Mouse (Mus musculus): ENCODE data around the gene Gm20431. TPM values are rescaled to one million over a fixed set of nuclear protein-coding genes. Genes with fewer than 3 reads are reported as not detected.
"Not testable (repeated sequence)": the region's sequence is repeated elsewhere in the genome, so short reads cannot be mapped to it uniquely, and the experiment has no call there.

The Gm20431 gene
- total RNA-seq, 2 experiments from 2014 or later, result 36.8 to 45.2 TPM

DNA sequence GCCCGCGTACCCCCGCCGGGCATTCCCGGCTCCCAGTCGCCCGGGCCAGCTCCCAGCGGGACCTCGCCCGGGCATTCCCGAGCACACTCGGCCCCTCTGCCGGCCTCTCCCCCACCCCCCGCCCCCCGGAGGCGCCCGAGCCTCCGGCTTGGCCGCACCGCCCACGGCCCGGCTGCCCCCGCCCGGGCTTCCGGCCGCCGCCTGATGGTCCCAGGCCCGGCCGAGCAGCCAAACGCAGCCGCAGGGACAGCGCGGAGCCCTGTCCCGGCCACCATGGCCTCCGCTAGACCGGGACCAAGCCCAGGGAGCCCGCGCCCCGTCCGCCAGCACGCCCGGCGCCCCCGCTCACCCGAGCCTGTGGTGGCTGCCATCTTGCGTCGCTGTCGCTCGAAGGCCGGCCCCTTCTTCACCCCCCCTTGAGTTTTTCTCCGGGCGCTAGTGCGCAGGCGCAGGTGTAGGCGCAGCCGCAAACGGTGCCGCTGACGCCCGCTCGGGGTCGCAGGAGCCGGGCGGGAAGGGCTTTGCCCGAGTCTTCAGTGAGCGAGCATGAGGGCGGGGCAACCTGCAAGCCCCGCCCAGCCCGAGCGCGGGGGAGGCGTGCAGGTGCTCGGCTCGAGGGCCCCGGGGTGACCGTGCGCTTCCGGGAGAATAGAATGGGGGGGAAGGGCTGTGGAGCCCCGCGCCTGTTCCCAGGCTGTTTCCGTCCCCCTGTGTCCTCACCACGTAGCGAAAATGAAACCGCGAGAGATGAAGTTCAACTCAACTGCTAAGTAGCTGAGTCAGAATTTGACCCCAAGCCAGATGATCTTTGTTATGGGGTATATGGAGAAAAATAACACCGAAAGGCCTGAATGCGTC is 29.5 kb downstream of the Gm20431 start, which contains the start of gene Ube2v1:
Ube2v1 (minus strand) TSS at position 505 of the 858 bp plus-strand sequence.
- peak; percentile 98 to 99 for DNase-seq (ENCODE audit: low spot score in 2 of 2)

- peak; percentile 42 to 62 for DNase-seq (ENCODE audit: low spot score in 2 of 2)
Measured at GRCm38 (mm10) chr2:167631181-167631590, 30.1 kb downstream of the Gm20431 start.

DNA sequence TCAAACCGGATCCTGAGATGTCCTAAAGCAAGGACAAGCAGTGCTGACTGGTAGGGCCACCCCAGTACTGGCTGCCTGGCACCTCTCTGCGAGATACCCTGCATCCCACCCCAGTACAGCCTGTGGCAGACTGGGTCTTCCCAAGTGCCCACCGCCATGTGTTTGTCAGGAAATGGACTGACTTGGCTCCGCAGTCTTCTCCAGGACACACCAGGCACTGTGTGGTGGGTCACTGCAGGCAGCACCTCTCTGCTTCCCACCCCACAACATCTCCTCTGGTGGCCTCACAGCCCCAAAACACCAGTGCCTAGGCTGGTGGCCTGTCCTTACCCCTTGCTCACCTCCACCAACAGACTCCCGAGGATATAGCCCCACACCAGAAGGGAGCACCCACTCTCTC is 30.9 kb downstream of the Gm20431 start:
- DNase-seq (ENCODE audit: low spot score in 2 of 2), result no peak

DNA sequence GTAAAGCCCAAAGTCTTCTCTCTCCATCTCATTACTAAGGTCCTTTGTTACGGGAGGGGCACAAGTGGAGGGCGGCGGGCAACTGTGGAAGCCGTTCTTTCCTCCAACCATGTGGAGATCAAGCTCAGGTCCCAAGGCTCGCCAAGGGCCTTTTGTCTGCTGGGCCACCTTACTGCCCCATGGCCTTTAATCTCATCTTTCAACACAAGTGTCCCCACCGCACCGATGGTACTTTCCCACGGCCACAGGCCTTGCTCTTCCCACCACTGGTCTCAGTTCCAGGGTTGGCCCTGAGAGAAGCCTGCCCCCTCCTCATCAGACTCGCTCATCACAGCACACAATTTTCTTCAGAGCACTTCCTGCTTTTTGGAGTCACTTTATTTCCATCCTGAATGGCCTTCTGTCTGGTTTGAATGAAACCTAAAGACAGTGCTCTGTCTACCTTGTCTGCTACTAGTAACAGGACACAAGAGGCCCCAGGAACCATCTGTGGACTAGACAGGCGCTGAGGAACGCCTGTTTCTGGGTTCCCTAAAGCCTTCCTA is 31.6 kb downstream of the Gm20431 start:
- no peak for DNase-seq (ENCODE audit: low spot score in 2 of 2)

DNA sequence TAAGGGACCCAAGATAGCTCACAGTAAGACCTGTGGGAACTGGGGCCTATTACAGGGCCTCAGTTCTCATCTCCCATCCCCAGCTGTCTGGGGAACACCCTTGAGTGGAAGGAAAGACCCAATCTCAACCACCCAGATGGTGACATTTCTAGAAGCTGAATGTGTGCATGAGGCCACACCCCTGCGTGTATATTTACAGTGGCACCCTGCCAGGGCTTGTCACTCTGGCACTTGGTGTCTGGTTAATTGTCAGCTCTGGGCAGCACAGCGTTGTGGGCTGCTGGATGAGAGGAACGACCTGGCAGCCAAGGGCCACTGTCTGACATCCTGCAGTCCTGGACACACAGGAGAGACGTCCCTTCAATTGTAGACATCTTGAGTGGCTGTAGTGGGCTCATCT is 32.4 kb downstream of the Gm20431 start:
- DNase-seq (ENCODE audit: low spot score in 2 of 2), result no peak

GRCm38 (mm10) chr2:167627019-167627418 is 34.3 kb downstream of the Gm20431 start:
- DNase-seq (ENCODE audit: low spot score in 2 of 2), result no peak

DNA sequence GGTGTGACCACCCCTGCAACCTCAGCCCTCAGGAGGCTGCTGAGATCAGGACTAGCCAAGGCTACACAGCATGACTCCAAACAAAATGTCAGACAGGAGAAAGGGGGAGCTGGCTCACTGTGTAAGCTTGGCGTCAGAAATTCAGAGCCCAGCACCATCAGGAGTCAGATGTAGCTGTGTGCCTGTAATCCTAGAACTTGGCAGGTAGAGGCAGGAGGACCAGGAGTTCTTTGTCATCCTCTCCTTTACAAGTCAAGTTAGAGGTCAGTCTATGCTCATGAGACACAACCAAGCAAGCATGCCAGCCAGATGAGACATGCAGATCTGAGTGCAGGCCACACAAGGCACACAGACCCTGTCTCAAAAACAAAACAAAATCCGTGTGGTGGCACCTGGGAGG is 35.6 kb downstream of the Gm20431 start:
- DNase-seq (ENCODE audit: low spot score in 2 of 2), result no peak

- DNase-seq (ENCODE audit: low spot score in 2 of 2), result no peak
Measured at GRCm38 (mm10) chr2:167624368-167625075, 36.8 kb downstream of the Gm20431 start.

DNA sequence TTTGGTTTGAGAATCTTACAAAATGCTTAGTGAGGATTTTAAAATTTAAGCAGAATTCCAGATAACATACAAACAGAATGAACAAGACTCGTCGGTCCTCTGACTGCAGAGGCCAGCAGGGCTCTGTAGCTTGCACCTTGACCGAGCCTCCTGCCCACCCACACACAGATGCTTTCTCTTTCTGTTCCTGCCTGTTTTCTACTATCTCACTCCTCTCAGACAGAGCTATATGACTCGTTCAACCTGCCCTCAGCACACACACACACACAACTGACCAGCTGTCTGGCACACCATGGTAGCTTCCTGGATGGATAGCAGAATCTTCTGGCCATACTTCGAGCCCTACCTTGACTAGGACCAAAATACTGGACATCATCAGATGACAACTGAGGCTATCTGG is 38.3 kb downstream of the Gm20431 start:
- no peak for DNase-seq (ENCODE audit: low spot score in 2 of 2)

DNA sequence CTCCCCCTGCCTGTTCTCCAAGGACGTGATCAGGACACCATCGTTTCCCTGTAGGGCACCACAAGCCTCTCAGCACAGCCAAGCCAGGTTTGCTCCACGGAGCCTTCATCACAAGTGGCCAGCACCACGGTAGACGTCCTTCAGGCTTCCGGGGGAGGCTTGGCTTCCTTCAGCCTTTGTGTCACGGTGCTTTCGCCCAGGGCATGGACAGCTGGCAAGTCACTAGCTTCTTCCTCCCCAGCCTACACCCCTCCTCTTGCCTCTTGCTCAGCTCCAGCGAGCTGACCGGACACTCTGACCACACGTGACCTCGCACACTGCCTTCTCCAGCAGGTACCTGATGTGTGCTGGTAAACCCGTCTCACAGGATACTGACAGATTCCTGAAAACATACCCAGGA is 38.9 kb downstream of the Gm20431 start:
- DNase-seq (ENCODE audit: low spot score in 2 of 2), result no peak

DNA sequence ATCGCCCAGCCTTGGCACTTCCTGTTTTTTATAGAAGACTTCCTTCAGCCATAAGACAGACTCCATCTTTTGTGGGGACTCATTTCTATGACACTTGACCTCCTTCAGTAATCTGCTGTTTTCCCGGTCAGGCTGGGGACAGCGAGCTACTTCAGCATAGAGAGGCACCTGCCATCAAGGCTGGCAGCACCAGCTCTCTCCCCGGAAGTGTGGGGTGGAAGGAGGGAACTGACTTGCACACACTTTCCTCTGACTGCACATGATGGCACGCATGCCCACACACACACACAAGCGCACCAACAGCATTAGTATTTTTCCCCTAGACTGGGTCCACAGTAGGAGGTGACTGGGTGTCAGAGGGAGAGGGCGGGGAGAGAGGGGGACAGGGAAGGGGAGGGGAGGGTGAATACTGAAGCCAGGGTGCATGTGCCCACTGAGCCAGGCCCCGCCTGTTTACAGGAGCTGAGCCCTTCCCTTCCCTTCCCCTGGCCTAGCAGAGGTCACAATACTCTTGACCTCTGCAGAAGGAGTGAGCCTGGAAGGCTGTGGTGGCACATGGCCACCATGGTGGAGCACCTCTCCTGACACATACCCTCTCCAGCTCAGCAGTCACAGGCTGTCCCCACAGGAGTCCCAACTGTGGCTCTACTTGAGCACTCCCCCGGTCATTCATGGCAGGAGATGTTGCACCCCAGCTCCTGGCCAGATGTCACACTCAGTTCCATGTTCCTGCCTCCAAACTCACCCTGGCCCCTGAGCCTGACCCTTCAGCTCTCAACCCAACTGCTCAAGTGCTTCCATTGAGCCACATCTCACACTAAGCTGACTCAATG is 39.8 kb downstream of the Gm20431 start:
- no peak for DNase-seq (ENCODE audit: low spot score in 2 of 2)

DNA sequence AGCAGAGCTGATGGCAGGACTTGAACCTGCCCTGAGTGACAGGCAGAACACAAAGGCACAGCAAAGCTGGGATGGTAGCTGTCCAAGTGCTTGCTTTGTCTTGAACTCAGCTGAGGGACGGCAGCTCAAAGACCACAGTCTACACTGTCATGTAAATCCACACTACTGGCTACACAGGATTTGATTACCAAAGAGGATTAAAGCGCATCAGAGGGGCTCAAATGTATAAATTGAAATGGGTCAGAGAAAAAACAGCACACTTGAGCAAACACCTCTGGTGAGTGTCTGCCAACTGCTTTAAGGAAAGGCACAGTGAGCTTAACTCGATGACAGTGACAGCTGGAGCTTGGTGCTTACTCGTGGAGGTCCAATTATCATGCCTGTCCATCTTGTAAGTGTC is 43.8 kb downstream of the Gm20431 start:
- DNase-seq (ENCODE audit: low spot score in 2 of 2), result no peak

GRCm38 (mm10) chr2:167617034-167617433 is 44.3 kb downstream of the Gm20431 start:
- DNase-seq (ENCODE audit: low spot score in 2 of 2), result no peak

- DNase-seq (ENCODE audit: low spot score in 2 of 2), result not testable (repeated sequence)
Measured at GRCm38 (mm10) chr2:167613335-167613734, 48.0 kb downstream of the Gm20431 start.

- DNase-seq (ENCODE audit: low spot score in 2 of 2), result no peak
Measured at GRCm38 (mm10) chr2:167612122-167612521, 49.2 kb downstream of the Gm20431 start.

DNA sequence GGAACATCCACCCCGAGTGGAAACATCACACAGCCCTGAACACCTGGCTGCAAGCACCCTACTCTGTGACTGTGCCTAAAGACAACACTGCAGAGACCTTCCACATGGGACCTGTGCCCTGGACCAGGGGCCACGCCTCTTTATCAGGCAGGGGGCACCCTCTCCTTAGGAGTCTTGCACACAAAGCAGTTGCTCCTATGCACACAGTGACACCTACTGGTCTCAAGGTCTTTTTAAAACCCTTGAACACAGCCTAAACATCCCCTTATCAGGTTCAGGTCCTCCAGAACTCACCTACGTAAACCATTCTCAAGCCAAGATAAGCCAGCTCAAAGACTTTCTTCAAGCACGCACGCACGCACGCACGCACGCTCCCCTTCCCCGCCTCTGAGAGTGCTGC is 50.0 kb downstream of the Gm20431 start:
- no peak for DNase-seq (ENCODE audit: low spot score in 2 of 2)

DNA sequence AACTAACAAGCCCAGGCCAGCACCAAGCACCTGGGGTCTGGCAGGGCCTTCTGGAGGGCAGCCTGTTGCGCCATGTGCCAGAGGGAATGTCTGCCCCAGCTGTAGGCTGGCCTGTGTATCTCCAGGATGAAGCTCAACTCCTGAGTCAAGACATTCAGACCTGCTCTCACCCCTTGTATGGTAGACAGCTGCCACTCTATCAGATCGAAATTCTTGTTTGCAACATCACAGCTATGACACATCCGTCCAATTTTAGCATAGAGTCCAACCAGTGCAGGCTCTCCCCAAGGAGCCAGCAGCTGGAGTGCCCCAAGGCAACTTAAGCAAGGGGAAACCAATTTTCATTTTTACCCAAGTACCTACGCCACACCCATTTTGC is 54.6 kb downstream of the Gm20431 start:
- no peak for DNase-seq (ENCODE audit: low spot score in 2 of 2)

DNA sequence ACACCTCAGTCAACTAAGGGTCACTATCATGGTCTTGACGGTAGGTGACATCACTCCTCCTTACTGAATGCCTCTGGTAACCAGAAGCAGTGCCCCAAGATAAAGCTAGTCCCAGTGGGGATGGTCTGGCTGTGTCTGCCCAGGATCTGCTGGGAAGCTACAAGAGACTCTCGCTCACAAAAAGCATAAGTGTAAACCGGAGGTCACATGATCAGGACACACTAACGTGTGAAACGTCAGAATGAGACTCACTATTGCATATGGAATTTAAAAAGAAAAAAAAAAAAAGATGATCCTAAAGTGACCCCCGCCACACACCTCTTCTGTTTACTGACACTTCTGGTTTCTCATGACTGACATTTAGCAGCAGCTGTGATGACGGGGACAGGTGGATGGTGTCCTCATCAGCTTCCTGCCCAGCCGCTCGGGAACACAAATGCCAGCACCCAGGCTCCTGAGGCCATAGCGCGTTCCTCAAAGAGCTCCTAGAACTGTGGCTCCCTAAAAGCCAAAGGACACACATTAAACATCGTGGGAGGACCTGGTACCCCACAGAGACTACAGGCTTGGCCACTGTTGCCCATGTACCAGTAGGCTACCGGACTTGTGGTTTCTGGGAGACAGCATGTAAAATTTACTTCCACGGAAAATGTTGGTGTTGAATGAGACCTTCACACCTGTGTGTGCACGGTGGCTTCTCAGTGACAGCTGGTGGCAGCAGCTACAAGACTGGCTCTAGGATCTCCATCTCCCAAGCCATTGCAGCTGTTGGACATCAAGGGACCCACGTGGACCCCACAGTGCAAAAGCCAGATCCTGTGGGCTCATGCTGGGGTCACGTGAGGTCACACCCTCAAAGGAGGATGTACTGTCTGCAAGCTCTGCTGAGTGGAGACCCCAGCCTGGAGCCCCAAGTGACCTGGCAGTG is 55.2 kb downstream of the Gm20431 start:
- DNase-seq (ENCODE audit: low spot score in 2 of 2), result no peak

DNA sequence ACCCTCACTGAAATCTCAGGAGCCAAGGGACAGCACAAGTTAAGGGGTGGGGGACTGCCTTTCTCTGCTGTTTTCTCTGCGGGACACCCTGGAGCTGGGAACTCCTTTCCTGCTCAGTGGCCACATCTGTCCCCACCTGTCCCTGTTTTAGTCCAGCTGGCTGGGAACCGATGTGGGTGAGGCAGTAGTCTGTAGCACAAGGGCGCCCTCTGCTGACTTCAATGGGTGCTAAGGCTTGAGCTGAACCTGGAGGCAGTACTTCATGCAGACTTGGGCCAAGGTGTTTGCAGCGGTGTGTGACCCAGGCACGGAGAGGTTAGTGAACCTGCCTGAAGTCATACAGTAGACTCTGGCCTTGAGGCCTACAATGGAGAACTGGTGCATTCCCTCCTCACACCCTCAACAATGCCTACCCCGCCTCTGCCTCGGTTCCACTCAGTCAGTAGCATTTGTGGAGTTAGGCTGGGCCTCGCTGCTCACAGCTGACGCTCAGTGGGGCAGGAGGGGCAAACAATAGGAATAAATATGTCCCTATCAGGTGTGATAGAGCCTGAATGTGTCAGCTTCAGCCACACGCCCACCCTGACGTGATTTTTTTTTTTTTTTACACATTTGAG is 56.0 kb downstream of the Gm20431 start:
- peak; percentile 89 to 90 for DNase-seq (ENCODE audit: low spot score in 2 of 2)

DNA sequence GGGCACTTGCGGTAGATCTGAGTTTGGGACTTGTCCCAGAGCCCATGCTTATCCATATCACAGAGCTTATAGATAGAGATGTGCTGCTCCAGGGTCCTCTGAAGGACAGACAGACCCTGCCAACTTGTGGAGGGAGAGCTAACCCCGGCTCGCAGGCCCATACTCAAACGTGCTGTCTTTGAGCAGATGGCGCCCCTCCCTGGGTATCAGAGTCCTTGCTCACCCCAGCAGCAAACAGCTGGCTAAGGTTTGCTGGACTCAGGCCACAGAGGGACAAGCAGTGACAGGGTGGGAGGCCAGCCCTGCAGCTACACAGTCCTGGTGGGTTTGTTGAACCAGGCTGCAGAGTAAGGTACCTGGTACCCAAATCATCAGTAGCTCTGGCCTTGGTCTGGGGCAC is 58.3 kb downstream of the Gm20431 start:
- no peak for DNase-seq (ENCODE audit: low spot score in 2 of 2)

Data from layer of hippocampus, postnatal 10 days (tissue).